Mouse (Mus musculus) heart, adult 18-20 months (tissue): ENCODE measurements around the gene Mpig6b. TPM values are rescaled to one million over a fixed set of nuclear protein-coding genes. Genes with fewer than 3 reads are reported as not detected.

Experiments used
- DNase-seq, 2 experiments: peaks; one replicate each; pipeline ENCODE4 v3.0.0; 2021 to 2022; ENCODE audit warnings: mixed read lengths in 1 of 2
- total RNA-seq, 2 experiments: library from RNA; stranded (reverse); gene quantifications; 2 replicates each; pipeline ENCODE4 v1.2.3; 2021

The Mpig6b gene
- total RNA-seq, 2 experiments from 2014 or later = 0.31 to 0.87 TPM

GRCm38 (mm10) chr17:35085208-35085865 lies 19.4 kb upstream of the Mpig6b start, which contains the start of gene Ly6g6f:
Gene Ly6g6f, minus strand, starts transcription at chr17:35085610.
- no peak for DNase-seq

DNA sequence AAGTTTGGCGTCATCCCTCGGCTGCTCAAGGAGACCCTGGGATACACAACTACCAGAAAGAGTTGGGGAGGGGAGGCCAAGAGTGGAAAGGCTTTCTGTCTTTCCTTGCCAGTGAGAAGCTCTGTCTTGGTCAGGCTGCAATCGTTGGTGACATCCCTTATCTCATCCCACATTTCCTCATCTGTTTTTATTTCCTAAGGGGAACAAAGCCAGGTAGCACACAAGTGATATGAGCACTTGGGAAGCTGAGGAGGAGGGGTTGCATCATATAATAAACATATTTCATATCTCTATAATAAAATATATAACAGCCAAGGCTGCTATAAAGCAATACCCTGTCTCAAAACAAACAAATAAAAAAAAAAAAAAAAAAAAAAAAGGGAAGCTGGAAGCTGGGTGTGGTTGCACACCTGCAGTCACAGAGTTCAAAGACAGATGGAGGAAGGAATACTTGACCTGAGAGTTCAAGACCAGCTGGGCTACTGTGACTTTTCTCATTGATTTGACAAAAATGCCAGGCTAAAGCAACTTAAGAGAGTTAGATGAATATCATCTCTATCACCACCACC lies 18.0 kb upstream of the Mpig6b start:
- DNase-seq = no peak

DNA sequence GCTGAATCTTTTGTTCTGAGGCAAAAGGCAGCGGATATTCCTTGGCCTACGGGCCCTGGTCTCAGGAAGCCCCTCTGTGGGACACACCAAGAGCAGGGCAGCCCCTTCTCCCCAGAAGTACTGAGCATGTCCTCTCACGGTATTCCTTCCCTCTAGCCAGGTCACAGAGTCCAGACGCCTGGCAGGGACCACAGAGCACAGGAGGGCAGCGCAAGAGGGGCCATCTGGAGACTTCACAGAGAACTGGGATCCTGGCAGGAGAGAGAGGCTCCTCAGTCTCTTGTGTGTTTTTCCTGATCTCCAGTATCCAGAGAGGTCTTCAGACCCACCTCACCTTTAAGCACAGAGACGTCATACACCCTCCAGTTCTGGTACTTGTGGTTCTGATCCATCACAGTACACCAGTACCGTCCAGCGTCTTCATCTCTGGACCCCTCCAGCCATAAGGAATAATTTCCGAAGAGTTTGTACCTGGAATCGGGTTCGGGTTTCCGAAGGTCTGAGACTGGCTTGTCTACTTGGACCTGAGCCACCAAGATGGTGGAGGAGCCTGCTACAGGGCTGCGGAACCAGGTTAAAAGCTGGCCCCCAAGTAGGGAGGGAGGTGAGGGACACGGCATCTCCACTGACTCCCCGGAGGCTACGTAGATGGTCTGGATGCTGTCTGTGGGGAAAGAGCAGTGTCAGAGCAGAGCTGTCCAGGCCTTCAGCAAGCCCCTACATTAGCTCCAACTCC lies 17.0 kb upstream of the Mpig6b start:
- DNase-seq = no peak

- DNase-seq = no peak
These were observed 14.7 kb upstream of the Mpig6b start for GRCm38 (mm10) chr17:35080710-35081109.

DNA sequence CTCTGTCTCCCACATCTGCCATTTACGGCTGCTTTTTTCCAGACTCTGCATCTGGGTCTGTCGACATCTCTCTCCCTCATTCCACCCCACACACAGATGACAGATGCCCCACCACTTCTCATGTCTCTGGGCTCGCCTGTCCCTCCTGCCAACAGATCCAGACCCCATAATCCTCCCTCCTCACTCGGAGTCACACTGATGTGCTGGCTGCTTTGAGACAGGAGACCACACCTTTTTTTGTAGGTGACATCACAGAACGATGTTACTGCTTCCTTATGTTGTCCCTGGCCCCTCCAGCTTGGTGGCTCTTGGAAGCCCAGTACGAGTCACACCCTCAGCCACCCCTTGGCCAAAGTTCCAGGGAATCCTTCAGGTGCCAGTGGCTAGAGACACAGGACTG lies 14.3 kb upstream of the Mpig6b start:
- no peak for DNase-seq

GRCm38 (mm10) chr17:35079778-35080177 lies 13.8 kb upstream of the Mpig6b start:
- peak in 1 of 2 experiments; percentile 32 for DNase-seq

GRCm38 (mm10) chr17:35077786-35078233 lies 11.8 kb upstream of the Mpig6b start, which contains the start of gene Ly6g6d:
Gene Ly6g6d, minus strand, starts transcription at chr17:35078065.
- peak; percentile 67 to 73 for DNase-seq

- DNase-seq = no peak
These were observed 11.3 kb upstream of the Mpig6b start for GRCm38 (mm10) chr17:35077285-35077684.

- DNase-seq = no peak
These were observed 10.7 kb upstream of the Mpig6b start, which contains the start of gene Ly6g6e for GRCm38 (mm10) chr17:35076507-35077176. Gene Ly6g6e, plus strand, starts transcription at chr17:35076902.

- no peak for DNase-seq
These were observed 8.1 kb upstream of the Mpig6b start for GRCm38 (mm10) chr17:35074097-35074496.

GRCm38 (mm10) chr17:35071454-35071853 lies 5.5 kb upstream of the Mpig6b start:
- DNase-seq = no peak

DNA sequence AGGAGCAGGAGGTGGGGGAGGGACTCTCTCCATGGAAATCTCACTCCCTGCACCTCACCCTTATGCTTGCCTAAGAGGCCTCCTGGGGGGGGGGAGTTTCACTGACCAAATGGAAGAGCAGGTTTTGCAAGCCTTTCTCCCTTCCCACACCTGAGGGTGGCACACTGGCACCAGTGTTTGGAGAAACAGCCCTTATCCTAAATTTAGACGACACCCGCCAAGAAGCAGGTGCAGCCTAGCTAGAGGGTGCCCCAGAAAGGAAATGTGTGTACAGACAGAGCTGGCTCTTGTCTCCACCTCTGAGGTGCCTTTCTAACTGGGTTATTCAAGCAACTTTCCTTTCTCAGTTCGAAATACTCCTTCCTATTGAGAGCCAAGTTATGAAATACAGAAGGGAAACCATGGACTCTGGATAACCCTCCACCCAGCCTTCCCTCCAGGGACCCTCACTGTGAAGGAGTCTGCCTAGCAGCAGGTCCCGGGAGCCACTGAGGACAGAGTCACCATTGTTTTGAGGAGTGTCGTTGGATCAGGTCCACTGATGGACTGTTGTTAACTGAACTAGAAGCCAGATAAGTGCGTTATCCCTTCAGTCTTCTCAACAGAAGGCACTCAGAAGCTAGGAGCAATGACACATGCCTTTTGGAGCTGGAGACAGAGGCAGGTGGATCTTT lies 4.7 kb upstream of the Mpig6b start:
- DNase-seq = peak in 1 of 2 experiments; percentile 54

DNA sequence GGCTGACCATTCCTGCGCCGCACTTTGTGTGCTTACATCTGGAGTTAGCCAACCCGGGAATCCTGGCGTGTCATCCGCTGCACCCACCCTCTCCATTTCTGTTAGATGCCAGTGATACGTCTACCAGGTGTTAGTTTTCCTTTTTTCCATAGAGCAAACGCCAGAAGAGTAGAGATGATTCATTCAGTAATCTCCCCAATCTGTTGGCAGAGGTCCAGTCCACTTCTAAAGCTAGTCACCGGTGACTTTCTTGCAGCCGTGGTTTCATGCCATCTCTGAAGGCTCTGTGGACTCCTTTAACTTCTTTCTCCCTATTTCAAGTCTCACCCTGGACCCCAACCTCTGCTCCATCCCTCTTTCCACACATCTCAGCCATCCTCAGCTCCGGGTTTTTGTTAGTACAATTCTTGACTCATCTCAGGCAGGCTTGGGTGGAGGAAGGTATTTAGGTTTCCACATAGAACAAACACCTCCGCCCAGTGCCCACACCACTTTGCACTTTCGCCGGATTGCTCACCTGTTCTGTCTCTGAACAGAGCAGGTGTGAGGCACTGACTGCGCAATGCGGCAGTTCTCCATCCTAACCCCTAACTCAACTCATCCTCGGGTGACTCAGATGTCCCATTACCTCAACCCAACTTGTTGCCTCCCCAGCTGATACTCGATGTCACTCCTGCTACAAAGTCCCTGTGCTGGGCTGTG lies 2.4 kb upstream of the Mpig6b start:
- no peak for DNase-seq

GRCm38 (mm10) chr17:35064951-35065947 lies 735 bp downstream of the Mpig6b start, which contains the start of gene Ly6g6c:
Gene Ly6g6c, plus strand, starts transcription at chr17:35065388.
- peak; percentile 60 to 71 for DNase-seq

- DNase-seq = no peak
These were observed 1.6 kb downstream of the Mpig6b start for GRCm38 (mm10) chr17:35064378-35064877.

- peak; percentile 38 to 40 for DNase-seq
These were observed 2.5 kb downstream of the Mpig6b start for GRCm38 (mm10) chr17:35063466-35063865.

DNA sequence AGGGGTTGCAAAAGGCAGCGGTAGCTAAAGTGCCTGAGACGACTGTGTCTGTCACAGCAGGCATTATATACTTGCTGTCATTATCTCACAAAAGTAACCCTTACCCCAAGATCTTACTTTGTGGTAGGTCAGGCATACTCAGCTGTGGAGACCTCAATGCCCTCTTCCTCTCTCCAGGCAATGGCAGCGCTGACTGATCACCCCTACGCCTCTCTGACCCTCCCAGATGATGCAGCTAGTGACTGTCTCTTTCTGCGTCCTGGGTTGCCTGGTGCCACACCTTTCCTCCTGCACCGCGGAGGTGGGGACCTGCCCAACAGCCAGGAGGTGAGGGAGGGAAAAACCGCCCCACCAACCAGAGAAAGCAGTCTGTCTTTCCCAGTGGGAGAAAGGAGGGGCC lies 4.7 kb downstream of the Mpig6b start:
- no peak for DNase-seq

DNA sequence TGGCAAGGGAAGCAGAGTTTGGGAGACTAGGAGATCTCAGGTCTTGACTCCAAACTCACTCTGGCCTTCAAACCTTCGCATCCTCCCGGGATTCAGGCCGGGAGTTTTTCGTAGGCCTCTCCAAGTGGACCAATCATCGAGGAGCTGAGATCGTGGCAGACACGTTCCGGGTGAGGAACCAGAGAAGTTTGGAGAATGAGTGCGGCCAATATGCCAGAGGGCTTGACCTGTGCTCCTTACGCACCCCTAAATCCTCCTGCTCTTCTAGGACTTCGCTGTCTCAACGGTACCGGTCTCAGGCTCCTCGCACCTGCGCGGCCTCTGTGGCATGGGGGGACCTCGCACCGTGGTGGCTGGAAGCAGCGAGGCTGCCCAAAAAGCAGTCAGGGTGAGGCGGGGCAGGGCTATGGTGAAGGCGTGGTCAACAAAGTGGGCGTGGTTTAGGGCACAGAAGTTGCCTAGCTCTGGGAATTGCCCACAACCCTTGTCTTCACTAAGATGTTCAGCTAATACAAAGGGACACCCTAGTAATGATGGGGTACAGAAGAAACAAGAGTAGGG lies 5.2 kb downstream of the Mpig6b start:
- DNase-seq = peak; percentile 27 to 41

GRCm38 (mm10) chr17:35060071-35060470 lies 5.9 kb downstream of the Mpig6b start:
- DNase-seq = no peak
